Mouse (Mus musculus) liver, embryonic 13.5 days (tissue): ENCODE measurements at regions not wholly inside any gene's neighbourhood (a gene's known extent, or its start where the extent isn't known, plus 50 kb on each side); places are given as distances from the start of the nearest gene placed in this dataset.
"Not testable (repeated sequence)": the region's sequence is repeated elsewhere in the genome, so short reads cannot be mapped to it uniquely, and the experiment has no call there.

ENCODE experiments used
- ATAC-seq: fragments of 200-750 bp; cut with Nextera tagmentation; 2 replicates; pipeline ENCODE4 v1.8.0; 2017; ENCODE audit warnings: low read depth, mild to moderate bottlenecking, moderate number of reproducible peaks, moderate library complexity
- DNase-seq: peaks from one replicate; pipeline ENCODE4 v3.0.0; 2022
- H3K27ac ChIP-seq: fragments of 300-500 bp; sonication (generic); 2 replicates; pipeline ENCODE4 v1.5.1; 2015; ENCODE audit warnings: moderate library complexity, mild to moderate bottlenecking, inconsistent platforms
- H3K27me3 ChIP-seq: fragments of 300-500 bp; sonication (generic); 2 replicates; pipeline ENCODE4 v1.6.1; 2015; ENCODE audit warnings: mild to moderate bottlenecking, inconsistent platforms
- H3K36me3 ChIP-seq: fragments of 300-500 bp; sonication (generic); 2 replicates; pipeline ENCODE4 v1.6.1; 2015; ENCODE audit warnings: mild to moderate bottlenecking, inconsistent platforms
- H3K4me1 ChIP-seq: fragments of 300-500 bp; sonication (generic); replicated peaks from 2 replicates; pipeline ENCODE4 v1.6.1; 2015; ENCODE audit warnings: inconsistent platforms
- H3K4me2 ChIP-seq: fragments of 300-500 bp; sonication (generic); 2 replicates; pipeline ENCODE4 v1.6.1; 2015; ENCODE audit warnings: inconsistent platforms, mild to moderate bottlenecking, moderate library complexity
- H3K4me3 ChIP-seq: fragments of 300-500 bp; sonication (generic); replicated peaks from 2 replicates; pipeline ENCODE4 v1.5.1; 2015; ENCODE audit warnings: mild to moderate bottlenecking, inconsistent platforms
- H3K9ac ChIP-seq: fragments of 300-500 bp; sonication (generic); 2 replicates; pipeline ENCODE4 v1.6.1; 2015; ENCODE audit warnings: mild to moderate bottlenecking, inconsistent platforms
- H3K9me3 ChIP-seq: fragments of 300-500 bp; sonication (generic); replicated peaks from 2 replicates; pipeline ENCODE4 v1.6.1; 2016; ENCODE audit warnings: inconsistent platforms
- WGBS: fragments of 180-500 bp; shearing (Covaris S2); methylation state at CpG from one replicate; pipeline ENCODE4 v1.1.7; 2015; ENCODE audit not compliant: insufficient replicate concordance; 5-methylcytosine and 5-hydroxymethylcytosine counted together

DNA sequence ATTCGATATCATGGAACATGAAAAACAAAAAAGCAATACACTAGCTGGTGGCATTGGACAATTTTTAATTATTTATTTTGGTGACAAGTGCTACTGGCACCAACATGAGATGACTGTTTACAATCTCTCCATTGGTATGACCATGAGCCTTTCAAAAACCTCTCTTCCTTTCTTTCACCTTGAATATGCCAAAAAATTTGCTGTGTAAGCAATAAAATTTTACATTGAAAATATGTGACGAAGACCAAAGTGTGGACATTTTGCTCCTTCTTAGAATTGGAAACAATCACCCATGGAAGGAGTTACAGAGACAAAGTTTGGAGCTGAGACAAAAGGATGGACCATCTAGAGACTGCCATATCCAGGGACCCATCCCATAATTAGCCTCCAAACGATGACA is 83.4 kb upstream of the Gm49339 start:
- H3K27me3 ChIP-seq, DNase-seq, H3K9me3 ChIP-seq, H3K4me1 ChIP-seq, H3K4me3 ChIP-seq, H3K36me3 ChIP-seq, H3K4me2 ChIP-seq, H3K9ac ChIP-seq, H3K27ac ChIP-seq, ATAC-seq: not testable (repeated sequence)
- 75% methylated on average over 3 of the region's 3 CpGs for WGBS

DNA sequence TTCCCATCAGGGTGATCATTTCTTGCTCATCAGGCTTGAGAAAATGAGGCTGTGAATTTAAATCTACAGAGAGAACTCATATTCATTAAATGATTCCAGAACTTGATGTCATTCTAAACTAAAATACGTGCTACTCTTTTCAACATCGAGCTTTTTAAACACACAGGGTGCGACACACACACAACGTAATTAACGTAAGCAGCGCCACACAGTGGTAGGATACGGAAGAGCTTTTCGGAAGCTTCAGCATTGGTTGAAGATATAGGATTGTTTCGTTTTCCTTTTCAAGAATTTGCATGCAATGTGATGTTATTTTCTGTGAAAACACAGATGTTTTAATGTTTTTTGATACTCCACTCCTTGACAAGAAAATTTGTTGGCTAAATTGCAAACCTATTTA is 75.3 kb upstream of the Gm49339 start:
- peak; percentile 3 for DNase-seq
- Histone ChIP-seq H3K4me3 (no peak overlapping the region), H3K27ac (no peak overlapping the region), H3K27me3 (no peaks in the 10 kb centered on the region), H3K9ac (no peak overlapping the region), H3K4me2 (no peak overlapping the region), H3K9me3 (no peaks in the 10 kb centered on the region), H3K4me1 (no peaks in the 10 kb centered on the region), H3K36me3 (no peaks in the 10 kb centered on the region)
- 3% methylated on average over 9 of the region's 9 CpGs for WGBS
- ATAC-seq = no peak

GRCm38 (mm10) chr10:51412795-51413194 is 67.6 kb upstream of the Gm49339 start:
- no peak for ATAC-seq
- Histone ChIP-seq H3K4me1 (no peaks in the 10 kb centered on the region), H3K36me3 (no peaks in the 10 kb centered on the region), H3K27me3 (no peaks in the 10 kb centered on the region), H3K9ac (no peak overlapping the region), H3K4me2 (no peak overlapping the region), H3K4me3 (no peak overlapping the region), H3K9me3 (no peaks in the 10 kb centered on the region), H3K27ac (no peak overlapping the region)
- no peak for DNase-seq

- H3K9ac ChIP-seq = no peak overlapping the region
- no peaks in the 10 kb centered on the region for H3K9me3 ChIP-seq
- H3K4me2 ChIP-seq = no peak overlapping the region
- ATAC-seq (no peak), DNase-seq (no peak)
- H3K4me3 ChIP-seq = no peak overlapping the region
- WGBS = 81% methylated on average over 1 of the region's 1 CpGs
- H3K27ac ChIP-seq = no peak overlapping the region
- no peaks in the 10 kb centered on the region for H3K4me1 ChIP-seq
- no peaks in the 10 kb centered on the region for H3K36me3 ChIP-seq
- no peaks in the 10 kb centered on the region for H3K27me3 ChIP-seq
Observed at GRCm38 (mm10) chr10:51414512-51414911, 65.9 kb upstream of the Gm49339 start.

- Histone ChIP-seq H3K9me3 (no peaks in the 10 kb centered on the region), H3K27ac (no peak overlapping the region), H3K27me3 (no peaks in the 10 kb centered on the region), H3K9ac (no peak overlapping the region), H3K36me3 (no peaks in the 10 kb centered on the region), H3K4me1 (no peaks in the 10 kb centered on the region), H3K4me3 (no peak overlapping the region), H3K4me2 (no peak overlapping the region)
- no peak for ATAC-seq
- DNase-seq = no peak
Observed at GRCm38 (mm10) chr10:51416723-51417122, 63.7 kb upstream of the Gm49339 start.

GRCm38 (mm10) chr10:51417221-51417911 is 63.0 kb upstream of the Gm49339 start:
- ATAC-seq = no peak
- WGBS = 65% methylated on average over 3 of the region's 3 CpGs
- Histone ChIP-seq H3K9me3 (no peaks in the 10 kb centered on the region), H3K4me1 (no peaks in the 10 kb centered on the region), H3K36me3 (no peaks in the 10 kb centered on the region), H3K9ac (no peak overlapping the region), H3K4me2 (no peak overlapping the region), H3K27ac (no peak overlapping the region), H3K4me3 (no peak overlapping the region), H3K27me3 (no peaks in the 10 kb centered on the region)
- DNase-seq = no peak

DNA sequence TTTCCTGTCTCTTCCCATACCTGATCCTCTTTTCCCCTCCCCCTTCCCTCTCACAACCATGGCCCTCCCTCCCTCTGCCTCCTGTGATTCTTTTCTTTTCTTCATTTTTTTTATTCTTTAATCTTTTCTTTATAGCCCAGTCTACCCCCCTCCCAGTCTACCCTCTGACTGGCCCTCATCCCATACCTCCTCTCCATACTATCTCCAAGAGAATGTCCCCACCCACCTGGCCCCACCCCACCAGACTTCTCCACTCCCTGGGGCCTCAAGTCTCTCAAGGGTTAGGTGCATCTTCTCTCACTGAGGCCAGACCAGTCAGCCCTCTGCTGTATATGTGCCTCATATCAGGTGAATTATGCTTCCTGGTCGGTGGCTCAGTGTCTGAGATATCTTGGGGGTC is 61.9 kb upstream of the Gm49339 start:
- no peaks in the 10 kb centered on the region for H3K4me1 ChIP-seq
- no peak overlapping the region for H3K9ac ChIP-seq
- no peaks in the 10 kb centered on the region for H3K9me3 ChIP-seq
- H3K4me3 ChIP-seq = no peak overlapping the region
- DNase-seq (no peak), ATAC-seq (no peak)
- H3K4me2 ChIP-seq = no peak overlapping the region
- no peaks in the 10 kb centered on the region for H3K36me3 ChIP-seq
- no peak overlapping the region for H3K27ac ChIP-seq
- 59% methylated on average over 1 of the region's 1 CpGs for whole genome bisulfite sequencing
- no peaks in the 10 kb centered on the region for H3K27me3 ChIP-seq

- DNase-seq = no peak
- Histone ChIP-seq H3K4me3 (no peak overlapping the region), H3K9ac (no peak overlapping the region), H3K4me1 (no peaks in the 10 kb centered on the region), H3K4me2 (no peak overlapping the region), H3K27me3 (no peaks in the 10 kb centered on the region), H3K36me3 (no peaks in the 10 kb centered on the region), H3K9me3 (no peaks in the 10 kb centered on the region), H3K27ac (no peak overlapping the region)
- 32% methylated on average over 1 of the region's 1 CpGs for WGBS
- ATAC-seq = no peak
Observed at GRCm38 (mm10) chr10:51422501-51422900, 57.9 kb upstream of the Gm49339 start.
